Mouse (Mus musculus) forebrain, embryonic 15.5 days (tissue): ENCODE data around the gene Ppih. TPM values are rescaled to one million over a fixed set of nuclear protein-coding genes. Genes with fewer than 3 reads are reported as not detected.

Source experiments
- ATAC-seq: fragments of 200-750 bp; cut with Nextera tagmentation; replicated peaks from 2 replicates; pipeline ENCODE4 v1.8.0; 2017; ENCODE audit warnings: mild to moderate bottlenecking, moderate TSS enrichment, moderate library complexity
- H3K27ac ChIP-seq: fragments of 300-500 bp; sonication (generic); replicated peaks from 2 replicates; pipeline ENCODE4 v1.5.1; 2015; ENCODE audit warnings: mild to moderate bottlenecking, inconsistent platforms
- H3K27me3 ChIP-seq: fragments of 300-500 bp; sonication (generic); 2 replicates; pipeline ENCODE4 v1.6.1; 2015; ENCODE audit warnings: inconsistent platforms
- H3K36me3 ChIP-seq: fragments of 300-500 bp; sonication (generic); 2 replicates; pipeline ENCODE4 v1.6.1; 2015; ENCODE audit warnings: mild to moderate bottlenecking, inconsistent platforms
- H3K4me1 ChIP-seq: fragments of 300-500 bp; sonication (generic); 2 replicates; pipeline ENCODE4 v1.6.1; 2015; ENCODE audit warnings: inconsistent platforms
- H3K4me2 ChIP-seq: fragments of 300-500 bp; sonication (generic); replicated peaks from 2 replicates; pipeline ENCODE4 v1.6.1; 2015; ENCODE audit warnings: mild to moderate bottlenecking, inconsistent platforms
- H3K4me3 ChIP-seq: fragments of 300-500 bp; sonication (generic); 2 replicates; pipeline ENCODE4 v1.5.1; 2015; ENCODE audit warnings: mild to moderate bottlenecking, inconsistent platforms
- H3K9ac ChIP-seq: fragments of 300-500 bp; sonication (generic); replicated peaks from 2 replicates; pipeline ENCODE4 v1.6.1; 2015; ENCODE audit warnings: mild to moderate bottlenecking, inconsistent platforms
- H3K9me3 ChIP-seq: fragments of 300-500 bp; sonication (generic); 2 replicates; pipeline ENCODE4 v1.6.1; 2016; ENCODE audit warnings: inconsistent platforms
- WGBS: fragments of 180-500 bp; shearing (Covaris S2); methylation state at CpG from one replicate; pipeline ENCODE4 v1.1.7; 2015; ENCODE audit warnings: mixed read lengths; 5-methylcytosine and 5-hydroxymethylcytosine counted together
- polyA plus RNA-seq: library from polyadenylated mRNA; unstranded; fragments of >200 nt; fragmentation: Nextera tagmentation; extraction: Ambion mirVana; gene quantifications from 2 replicates; pipeline ENCODE4 v1.2.1, GENCODE M21; 2015

Ppih gene
- polyA plus RNA-seq, 1 experiment from 2014 or later: 65.3 TPM

DNA sequence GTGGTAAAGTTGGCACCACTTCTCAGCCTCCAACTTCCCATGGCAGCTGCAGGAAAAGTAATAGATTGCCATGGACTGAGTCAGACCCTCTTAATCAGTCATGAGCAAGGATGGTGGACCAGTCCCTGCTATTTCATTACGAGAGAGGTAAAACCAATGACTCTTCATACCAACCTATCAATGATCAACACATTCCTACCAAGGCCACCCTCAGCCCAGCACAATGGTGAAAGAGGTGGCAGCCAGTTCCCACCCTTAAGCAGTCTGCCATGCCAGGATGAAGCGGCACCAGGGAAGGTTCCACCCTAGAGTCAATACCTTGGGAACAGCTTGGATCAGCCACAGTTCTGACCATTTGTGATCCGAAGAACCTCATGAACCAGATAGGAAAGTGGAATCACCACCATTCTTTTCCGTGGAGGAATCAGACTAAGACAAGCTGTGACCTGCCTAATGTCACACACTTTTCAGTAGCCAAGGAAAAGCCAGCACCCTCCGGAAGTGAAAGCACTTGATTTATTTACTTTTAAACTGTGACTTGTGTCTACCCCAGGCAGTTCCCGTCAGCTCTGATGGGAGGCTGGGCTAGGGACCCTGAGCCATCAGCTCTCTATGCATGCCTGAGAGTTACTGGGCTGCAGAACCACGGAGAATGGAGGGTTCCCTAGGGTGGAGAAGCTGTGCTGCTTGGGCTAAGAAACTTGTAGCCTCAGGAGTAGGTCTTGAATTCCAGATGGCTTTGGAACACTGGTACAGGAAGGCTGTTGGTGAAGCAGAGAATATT, 68.1 kb downstream of the Ppih start:
- H3K9me3 ChIP-seq: no peaks in the 10 kb centered on the region
- H3K36me3 ChIP-seq: peaks cover 5% of the 10 kb centered on the region; the same call in 1 of the 2 replicates
- no peak for ATAC-seq
- H3K4me1 ChIP-seq: peaks cover 27% of the 10 kb centered on the region
- no peaks in the 10 kb centered on the region for H3K27me3 ChIP-seq
- H3K9ac ChIP-seq: no peak overlapping the region
- no peak overlapping the region for H3K4me2 ChIP-seq
- WGBS: 78% methylated on average over 7 of the region's 7 CpGs
- no peak overlapping the region for H3K4me3 ChIP-seq
- H3K27ac ChIP-seq: no peak overlapping the region

Other genes starting within 250 kb of the Ppih start
- 89.5 and 89.7 TPM in 2 replicates for gene Slc2a1, start 211.8 kb downstream of the Ppih start, polyA plus RNA-seq
- 5.0 and 5.4 TPM in 2 replicates for gene Zfp691, start 146.4 kb downstream of the Ppih start, polyA plus RNA-seq
- gene Ermap, start 130.5 kb downstream of the Ppih start, polyA plus RNA-seq: 0.27 and 0.61 TPM in 2 replicates
- gene Svbp, start 125.2 kb downstream of the Ppih start, polyA plus RNA-seq: 256 and 267 TPM in 2 replicates
- gene Tmem269, start 102.3 kb downstream of the Ppih start, polyA plus RNA-seq: 0.17 and 0.78 TPM in 2 replicates
- 31.5 and 32.8 TPM in 2 replicates for gene AU022252, start 87.8 kb downstream of the Ppih start, polyA plus RNA-seq
- gene P3h1, start 87.6 kb downstream of the Ppih start, polyA plus RNA-seq: 8.3 and 9.2 TPM in 2 replicates
- gene Cldn19, start 65.1 kb downstream of the Ppih start, polyA plus RNA-seq: 0.70 and 1.0 TPM in 2 replicates
- gene Ybx1, start 25.9 kb downstream of the Ppih start, polyA plus RNA-seq: 950 and 958 TPM in 2 replicates
- 10.6 and 13.0 TPM in 2 replicates for gene Ccdc30, start 95.0 kb upstream of the Ppih start, polyA plus RNA-seq
- gene Ppcs, start 101.9 kb upstream of the Ppih start, polyA plus RNA-seq: 16.7 and 17.7 TPM in 2 replicates
- 0.27 and 0.57 TPM in 2 replicates for gene Zmynd12, start 102.3 kb upstream of the Ppih start, polyA plus RNA-seq
- gene Rimkla, start 172.1 kb upstream of the Ppih start, polyA plus RNA-seq: 19.1 and 20.3 TPM in 2 replicates
- 30.8 and 34.5 TPM in 2 replicates for gene Foxj3, start 216.5 kb upstream of the Ppih start, polyA plus RNA-seq
- gene Frg2f1, start 219.0 kb upstream of the Ppih start, polyA plus RNA-seq: 5.4 and 7.0 TPM in 2 replicates